Mouse (Mus musculus): Measurements from ENCODE around the gene Gm45234. TPM values are rescaled to one million over a fixed set of nuclear protein-coding genes. Genes with fewer than 3 reads are reported as not detected.
A peak's percentile ranks its signal among the peaks of the same experiment; 100 is the strongest.

Gm45234 gene
- total and polyA plus RNA-seq, 3 experiments: not detected

GRCm38 (mm10) chr6:124745490-124746295, 10.1 kb downstream of the Gm45234 start (continued):
- peak; percentile 89 for TF ChIP-seq SIN3A (IDR thresholded peaks at IDR 0.05; ENCODE audit: low read length)
- TF ChIP-seq ELF1 (IDR thresholded peaks at IDR 0.05; ENCODE audit: low read depth, low read length): peak; percentile 91
- 0 out of 2 replicates have a peak, but pooled peaks have one; percentile 21 for TF ChIP-seq ZKSCAN1 (IDR thresholded peaks at IDR 0.05; ENCODE audit: borderline replicate concordance, low read depth, low read length)
- TF ChIP-seq CHD2 (IDR thresholded peaks at IDR 0.05; ENCODE audit: low read length): peak; percentile 97
- peak; percentile 89 for TF ChIP-seq MAZ (IDR thresholded peaks at IDR 0.05; ENCODE audit: low read depth, low read length)
- TF ChIP-seq POLR2AphosphoS2 (IDR thresholded peaks at IDR 0.05; ENCODE audit: low read depth, low read length): no peak
- TF ChIP-seq EP300 (IDR thresholded peaks at IDR 0.05; ENCODE audit: low read length): 0 out of 2 replicates have a peak, but pooled peaks have one; percentile 52
- TF ChIP-seq MAX (IDR thresholded peaks at IDR 0.05; ENCODE audit: low read length): peak; percentile 86
- peak; percentile 84; the same call in 1 of the 2 replicates for TF ChIP-seq KAT2A (IDR thresholded peaks at IDR 0.05; ENCODE audit: insufficient replicate concordance, low read length)
- TF ChIP-seq RAD21 (IDR thresholded peaks at IDR 0.05; ENCODE audit: low read depth, low read length): peak; percentile 38
- peak; percentile 73 for TF ChIP-seq POLR2A (IDR thresholded peaks at IDR 0.05; ENCODE audit: low read depth, low read length)
- peak; percentile 33; the same call in 1 of the 2 replicates for TF ChIP-seq USF1 (IDR thresholded peaks at IDR 0.05; ENCODE audit: low read depth, low read length)
- TF ChIP-seq SMC3 (IDR thresholded peaks at IDR 0.05; ENCODE audit: low read depth, low read length): peak; percentile 79
- TF ChIP-seq USF2 (conservative IDR thresholded peaks at IDR 0.05; ENCODE audit: low read depth, low read length): no peak

GRCm38 (mm10) chr6:124744755-124745321, 11.0 kb downstream of the Gm45234 start:
- Histone ChIP-seq H3K9me3 (replicated peaks; ENCODE audit: low read length) (no peaks in the 10 kb centered on the region), H3K79me2 (replicated peaks; ENCODE audit: control insufficient read depth, extremely low read depth, insufficient read depth, poor library complexity, severe bottlenecking) (no peaks in the 10 kb centered on the region), H3K4me1 (ENCODE audit: control insufficient read depth in 1 of 2, insufficient read depth in 2 of 2) (peaks cover 17 to 49% of the 10 kb centered on the region in 2 experiments), H3K4me2 (ENCODE audit: insufficient read depth, low read depth, poor library complexity, severe bottlenecking) (peak overlapping the region; percentile 67), H3K4me3 (replicated peaks in 1 of 3; ENCODE audit: low read depth in 2 of 3, low read length in 2 of 3, poor library complexity in 1 of 3) (peak overlapping the region; percentile 42 to 63 (median 42)), H3K36me3 (replicated peaks in 1 of 2; ENCODE audit: control insufficient read depth in 1 of 2, insufficient read depth in 1 of 2, low read length in 1 of 2) (peaks cover 38 to 54% of the 10 kb centered on the region in 2 experiments), H3K27ac (ENCODE audit: insufficient read depth, low read depth) (peak overlapping the region; percentile 26; the same call in 1 of the 2 replicates), H3K9ac (ENCODE audit: insufficient read depth, low read depth) (peak overlapping the region; percentile 67), H3K27me3 (replicated peaks) (no peaks in the 10 kb centered on the region)
- DNase-seq (ENCODE audit: extremely low read depth): no peak
- TF ChIP-seq UBTF (IDR thresholded peaks at IDR 0.05; ENCODE audit: low read depth, low read length): 0 out of 2 replicates have a peak, but pooled peaks have one; percentile 26
- TF ChIP-seq USF1 (IDR thresholded peaks at IDR 0.05; ENCODE audit: low read depth, low read length): no peak
- no peak for TF ChIP-seq ETS1 (conservative IDR thresholded peaks at IDR 0.05; ENCODE audit: low read depth, low read length)
- no peak for TF ChIP-seq JUND (conservative IDR thresholded peaks at IDR 0.05; ENCODE audit: low read depth, low read length)
- TF ChIP-seq BHLHE40 (IDR thresholded peaks at IDR 0.05; ENCODE audit: low read depth, low read length): peak; percentile 49; the same call in 1 of the 2 replicates
- TF ChIP-seq CTCF (conservative IDR thresholded peaks at IDR 0.05 in 1 of 2, IDR thresholded peaks at IDR 0.05 in 1 of 2; ENCODE audit: low read depth in 2 of 2, low read length in 2 of 2): no peak
- TF ChIP-seq USF2 (conservative IDR thresholded peaks at IDR 0.05; ENCODE audit: low read depth, low read length): no peak
- no peak for TF ChIP-seq MXI1 (IDR thresholded peaks at IDR 0.05; ENCODE audit: low read depth, low read length)
- no peak for TF ChIP-seq POLR2AphosphoS2 (IDR thresholded peaks at IDR 0.05; ENCODE audit: low read depth, low read length)
- TF ChIP-seq MAX (IDR thresholded peaks at IDR 0.05; ENCODE audit: low read length): no peak
- no peak for TF ChIP-seq SIN3A (IDR thresholded peaks at IDR 0.05; ENCODE audit: low read length)
- no peak for TF ChIP-seq NRF1 (IDR thresholded peaks at IDR 0.05; ENCODE audit: low read depth, low read length)
- TF ChIP-seq E2F4 (IDR thresholded peaks at IDR 0.05; ENCODE audit: insufficient replicate concordance, low read depth, low read length): no peak
- no peak for TF ChIP-seq CHD1 (IDR thresholded peaks at IDR 0.05; ENCODE audit: low read depth, low read length)
- TF ChIP-seq HCFC1 (IDR thresholded peaks at IDR 0.05; ENCODE audit: low read depth, low read length): no peak
- dilution Hi-C loops (cut with MboI; ENCODE audit: extremely low pct_ligation_motif_present, extremely low pct_unique_long_range_greater_than_20kb, low sequenced_read_pairs): no loop called here
- in situ Hi-C loops (cut with MboI; ENCODE audit: low pct_ligation_motif_present, low pct_unique_long_range_greater_than_20kb, low sequenced_read_pairs): no loop called here

Measured in CH12.LX (cell line).